Mouse (Mus musculus): ENCODE data around the gene Trip11. TPM values are rescaled to one million over a fixed set of nuclear protein-coding genes. Genes with fewer than 3 reads are reported as not detected.

Trip11 gene
- total and polyA plus RNA-seq, 3 experiments, result 5.1 to 12.8 (median 10.4) TPM

DNA sequence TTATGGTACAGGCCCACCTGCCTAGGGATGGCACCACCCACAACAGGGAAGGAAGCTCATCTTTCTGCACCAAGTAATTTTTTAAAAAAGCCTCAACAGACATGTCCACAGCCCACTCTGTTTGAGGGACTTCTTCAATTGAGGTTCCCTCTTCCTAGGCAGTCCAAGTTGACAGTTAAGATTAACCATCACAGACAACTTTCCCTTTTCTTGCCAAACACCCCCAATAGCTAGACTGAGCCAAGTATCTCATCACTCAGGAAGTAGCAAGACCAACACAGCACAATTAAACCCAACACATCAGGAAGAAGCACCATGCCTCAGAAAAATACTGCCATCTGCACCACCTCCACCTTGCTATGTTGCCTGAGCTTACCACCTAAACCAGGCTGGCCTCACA is 4.1 kb upstream of the Trip11 start:
- Histone ChIP-seq H3K27ac (ENCODE audit: insufficient read depth, low read depth) (no peak overlapping the region), H3K4me3 (replicated peaks in 1 of 3; ENCODE audit: low read depth in 2 of 3, low read length in 2 of 3, poor library complexity in 1 of 3) (no peak overlapping the region), H3K4me2 (ENCODE audit: insufficient read depth, low read depth, poor library complexity, severe bottlenecking) (no peak overlapping the region), H3K36me3 (replicated peaks in 1 of 2; ENCODE audit: control insufficient read depth in 1 of 2, insufficient read depth in 1 of 2, low read length in 1 of 2) (peaks cover 0 to 13% of the 10 kb centered on the region in 2 experiments), H3K9ac (ENCODE audit: insufficient read depth, low read depth) (no peak overlapping the region), H3K9me3 (replicated peaks; ENCODE audit: low read length) (no peaks in the 10 kb centered on the region), H3K27me3 (replicated peaks) (no peaks in the 10 kb centered on the region), H3K4me1 (ENCODE audit: control insufficient read depth in 1 of 2, insufficient read depth in 2 of 2) (peaks cover 5% of the 10 kb centered on the region in 2 experiments; a peak in 2 of 4 replicates), H3K79me2 (replicated peaks; ENCODE audit: control insufficient read depth, extremely low read depth, insufficient read depth, poor library complexity, severe bottlenecking) (peaks cover 7% of the 10 kb centered on the region)
- in situ Hi-C loops (cut with MboI; ENCODE audit: low pct_ligation_motif_present, low pct_unique_long_range_greater_than_20kb, low sequenced_read_pairs), result no loop called here
- no peak for TF ChIP-seq UBTF (IDR thresholded peaks at IDR 0.05; ENCODE audit: low read depth, low read length)
- TF ChIP-seq PAX5 (IDR thresholded peaks at IDR 0.05; ENCODE audit: low read length), result no peak
- dilution Hi-C loops (cut with MboI; ENCODE audit: extremely low pct_ligation_motif_present, extremely low pct_unique_long_range_greater_than_20kb, low sequenced_read_pairs), result no loop called here
- no peak for DNase-seq (ENCODE audit: extremely low read depth)

DNA sequence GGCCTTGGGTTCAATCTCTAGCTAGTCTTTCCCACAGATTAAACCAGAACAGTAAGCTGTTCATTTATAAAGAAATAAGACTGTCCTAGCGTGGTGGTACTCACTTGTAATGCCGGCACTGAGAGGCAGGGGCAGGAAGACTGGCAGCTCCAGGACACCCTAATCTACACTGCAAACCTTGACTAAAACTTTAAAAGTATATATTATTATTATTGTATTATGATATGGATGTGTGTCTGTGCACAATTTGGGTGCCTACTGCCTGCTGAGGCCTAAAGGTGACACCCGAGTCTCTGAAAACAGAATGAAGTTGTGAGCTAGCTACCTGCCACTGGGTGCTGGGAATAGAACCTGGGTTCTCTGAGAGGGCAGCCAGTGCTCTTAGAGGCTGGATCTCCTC is 1.7 kb downstream of the Trip11 start:
- H3K9ac ChIP-seq (ENCODE audit: insufficient read depth, low read depth), result peak overlapping the region; percentile 90
- in situ Hi-C loops (cut with MboI; ENCODE audit: low pct_ligation_motif_present, low pct_unique_long_range_greater_than_20kb, low sequenced_read_pairs), result no loop called here

DNA sequence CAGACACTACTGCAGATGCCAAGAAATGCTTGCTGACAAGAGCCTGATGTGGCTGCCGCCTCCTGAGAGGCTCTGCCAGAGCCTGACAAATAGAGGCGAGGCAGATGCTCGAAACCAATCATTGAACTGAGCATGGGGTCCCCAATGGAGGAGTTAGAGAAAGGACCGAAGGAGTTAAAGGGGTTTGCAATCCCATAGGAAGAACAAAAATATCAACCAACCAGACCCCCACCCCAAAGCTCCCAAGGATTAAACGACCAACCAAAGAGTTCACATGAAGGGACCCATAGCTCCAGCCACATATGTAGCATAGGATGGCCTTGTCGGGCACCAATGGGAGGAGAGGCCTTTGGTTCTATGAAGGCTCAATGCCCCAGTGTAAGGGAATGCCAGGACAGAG is 2.7 kb downstream of the Trip11 start:
- dilution Hi-C loops (cut with MboI; ENCODE audit: extremely low pct_ligation_motif_present, extremely low pct_unique_long_range_greater_than_20kb, low sequenced_read_pairs), result no loop called here
- H3K27me3 ChIP-seq (replicated peaks), result no peaks in the 10 kb centered on the region
- DNase-seq (ENCODE audit: extremely low read depth), result no peak
- H3K27ac ChIP-seq (ENCODE audit: insufficient read depth, low read depth), result no peak overlapping the region
- no peak overlapping the region for H3K4me3 ChIP-seq (replicated peaks in 1 of 3; ENCODE audit: low read depth in 2 of 3, low read length in 2 of 3, poor library complexity in 1 of 3)
- peaks cover 7 to 31% of the 10 kb centered on the region in 2 experiments; a peak in 3 of 4 replicates for H3K4me1 ChIP-seq (ENCODE audit: control insufficient read depth in 1 of 2, insufficient read depth in 2 of 2)
- no peak overlapping the region for H3K9ac ChIP-seq (ENCODE audit: insufficient read depth, low read depth)
- H3K36me3 ChIP-seq (replicated peaks in 1 of 2; ENCODE audit: control insufficient read depth in 1 of 2, insufficient read depth in 1 of 2, low read length in 1 of 2), result peaks cover 9 to 24% of the 10 kb centered on the region in 2 experiments
- H3K9me3 ChIP-seq (replicated peaks; ENCODE audit: low read length), result peaks cover 6% of the 10 kb centered on the region
- TF ChIP-seq TCF12 (IDR thresholded peaks at IDR 0.05; ENCODE audit: low read depth, low read length) (no peak), UBTF (IDR thresholded peaks at IDR 0.05; ENCODE audit: low read depth, low read length) (no peak), NRF1 (IDR thresholded peaks at IDR 0.05; ENCODE audit: low read depth, low read length) (no peak), MXI1 (IDR thresholded peaks at IDR 0.05; ENCODE audit: low read depth, low read length) (no peak), POLR2A (IDR thresholded peaks at IDR 0.05; ENCODE audit: low read depth, low read length) (no peak), IRF4 (IDR thresholded peaks at IDR 0.05; ENCODE audit: low read depth, low read length) (no peak), ZC3H11A (IDR thresholded peaks at IDR 0.05; ENCODE audit: low read depth, low read length) (no peak), SIN3A (IDR thresholded peaks at IDR 0.05; ENCODE audit: low read length) (no peak), MAFK (IDR thresholded peaks at IDR 0.05; ENCODE audit: insufficient replicate concordance, low read length) (no peak), ZNF384 (IDR thresholded peaks at IDR 0.05; ENCODE audit: low read depth, low read length) (no peak), ZKSCAN1 (IDR thresholded peaks at IDR 0.05; ENCODE audit: borderline replicate concordance, low read depth, low read length) (no peak), MAX (IDR thresholded peaks at IDR 0.05; ENCODE audit: low read length) (no peak), CHD2 (IDR thresholded peaks at IDR 0.05; ENCODE audit: low read length) (no peak), HCFC1 (IDR thresholded peaks at IDR 0.05; ENCODE audit: low read depth, low read length) (no peak)
- in situ Hi-C loops (cut with MboI; ENCODE audit: low pct_ligation_motif_present, low pct_unique_long_range_greater_than_20kb, low sequenced_read_pairs), result no loop called here
- peaks cover 37% of the 10 kb centered on the region for H3K79me2 ChIP-seq (replicated peaks; ENCODE audit: control insufficient read depth, extremely low read depth, insufficient read depth, poor library complexity, severe bottlenecking)
- H3K4me2 ChIP-seq (ENCODE audit: insufficient read depth, low read depth, poor library complexity, severe bottlenecking), result no peak overlapping the region

More for the DNA sequence above, 1.7 kb downstream of the Trip11 start:
- Histone ChIP-seq H3K79me2 (replicated peaks; ENCODE audit: control insufficient read depth, extremely low read depth, insufficient read depth, poor library complexity, severe bottlenecking) (peaks cover 37% of the 10 kb centered on the region), H3K27ac (ENCODE audit: insufficient read depth, low read depth) (no peak overlapping the region), H3K4me1 (ENCODE audit: control insufficient read depth in 1 of 2, insufficient read depth in 2 of 2) (peaks cover 7 to 21% of the 10 kb centered on the region in 2 experiments; a peak in 3 of 4 replicates), H3K4me3 (replicated peaks in 1 of 3; ENCODE audit: low read depth in 2 of 3, low read length in 2 of 3, poor library complexity in 1 of 3) (peak overlapping the region in 1 of 3 experiments; percentile 96), H3K4me2 (ENCODE audit: insufficient read depth, low read depth, poor library complexity, severe bottlenecking) (peak overlapping the region; percentile 99), H3K36me3 (replicated peaks in 1 of 2; ENCODE audit: control insufficient read depth in 1 of 2, insufficient read depth in 1 of 2, low read length in 1 of 2) (peaks cover 9 to 20% of the 10 kb centered on the region in 2 experiments), H3K9me3 (replicated peaks; ENCODE audit: low read length) (peaks cover 6% of the 10 kb centered on the region), H3K27me3 (replicated peaks) (no peaks in the 10 kb centered on the region)
- DNase-seq (ENCODE audit: extremely low read depth), result no peak
- TF ChIP-seq MAX (IDR thresholded peaks at IDR 0.05; ENCODE audit: low read length) (no peak), ZKSCAN1 (IDR thresholded peaks at IDR 0.05; ENCODE audit: borderline replicate concordance, low read depth, low read length) (no peak), POLR2AphosphoS2 (IDR thresholded peaks at IDR 0.05; ENCODE audit: low read depth, low read length) (no peak), JUN (IDR thresholded peaks at IDR 0.05; ENCODE audit: insufficient read depth, low read depth, low read length) (no peak), RAD21 (IDR thresholded peaks at IDR 0.05; ENCODE audit: low read depth, low read length) (no peak), CHD2 (IDR thresholded peaks at IDR 0.05; ENCODE audit: low read length) (no peak)
- dilution Hi-C loops (cut with MboI; ENCODE audit: extremely low pct_ligation_motif_present, extremely low pct_unique_long_range_greater_than_20kb, low sequenced_read_pairs), result no loop called here
